Mouse (Mus musculus) MEL (cell line): ENCODE data around the gene Trim65. TPM values are rescaled to one million over a fixed set of nuclear protein-coding genes. Genes with fewer than 3 reads are reported as not detected.

Experiments
- DNase-seq: peaks from one replicate; pipeline ENCODE4 v3.0.0; 2011; ENCODE audit warnings: low read depth, low spot score
- H3K27ac ChIP-seq: 2 replicates; pipeline ENCODE4 v1.5.1; 2012; ENCODE audit warnings: low read depth, mild to moderate bottlenecking, control low read depth, low read length, moderate library complexity; ENCODE audit not compliant: control insufficient read depth
- H3K27me3 ChIP-seq, 2 experiments: fragments of 150-350 bp in 1 of 2; sonication (generic) in 1 of 2; 2 replicates each; pipeline ENCODE4 v1.6.1; 2012; ENCODE audit warnings: low read length in 2 of 2, mild to moderate bottlenecking in 2 of 2, improper control_type of control experiment in 1 of 2, moderate library complexity in 1 of 2; ENCODE audit not compliant: insufficient read depth in 2 of 2, control insufficient read depth in 1 of 2
- H3K36me3 ChIP-seq, 2 experiments: 2 replicates each; pipeline ENCODE4 v1.6.1; 2012 to 2014; ENCODE audit warnings: low read length in 2 of 2, improper control_type of control experiment in 1 of 2, inconsistent platforms in 1 of 2, mild to moderate bottlenecking in 1 of 2; ENCODE audit not compliant: insufficient read depth in 2 of 2, control insufficient read depth in 1 of 2
- H3K4me1 ChIP-seq, 2 experiments: fragments of 150-350 bp in 1 of 2; sonication (generic) in 1 of 2; 2 replicates each; pipeline ENCODE4 v1.6.1; 2012; ENCODE audit warnings: low read length in 2 of 2, improper control_type of control experiment in 1 of 2, mild to moderate bottlenecking in 1 of 2; ENCODE audit not compliant: insufficient read depth in 2 of 2, control insufficient read depth in 1 of 2
- H3K4me3 ChIP-seq, 2 experiments: fragments of 150-350 bp in 1 of 2; sonication (generic) in 1 of 2; 2 replicates each; pipeline ENCODE4 v1.5.1; 2012; ENCODE audit warnings: low read depth in 2 of 2, low read length in 2 of 2, mild to moderate bottlenecking in 2 of 2, moderate library complexity in 2 of 2, control low read depth in 1 of 2, improper control_type of control experiment in 1 of 2; ENCODE audit not compliant: control insufficient read depth in 1 of 2, insufficient read depth in 1 of 2
- H3K79me2 ChIP-seq: 2 replicates; pipeline ENCODE4 v1.6.1; 2012; ENCODE audit warnings: mild to moderate bottlenecking, low read length, moderate library complexity; ENCODE audit not compliant: control insufficient read depth, poor library complexity, insufficient read depth
- H3K9ac ChIP-seq: 2 replicates; pipeline ENCODE4 v1.6.1; 2012; ENCODE audit warnings: low read depth, mild to moderate bottlenecking, control low read depth, low read length, moderate library complexity; ENCODE audit not compliant: control insufficient read depth, poor library complexity, severe bottlenecking
- H3K9me3 ChIP-seq: fragments of 150-350 bp; sonication (generic); replicated peaks from 2 replicates; pipeline ENCODE4 v1.6.1; 2012; ENCODE audit warnings: mild to moderate bottlenecking, low read length, improper control_type of control experiment, moderate library complexity; ENCODE audit not compliant: insufficient read depth
- BHLHE40 ChIP-seq: IDR thresholded peaks from 2 replicates; pipeline ENCODE4 v1.6.1; 2012; ENCODE audit warnings: low read depth, mild to moderate bottlenecking, inconsistent platforms, low read length, improper control_type of control experiment, borderline replicate concordance
- CHD1 ChIP-seq: IDR thresholded peaks from 2 replicates; pipeline ENCODE4 v1.6.1; 2012; ENCODE audit warnings: low read depth, mild to moderate bottlenecking, inconsistent platforms, low read length, improper control_type of control experiment
- CHD2 ChIP-seq: IDR thresholded peaks from 2 replicates; pipeline ENCODE4 v1.6.1; 2011; ENCODE audit warnings: low read length, improper control_type of control experiment
- CTCF ChIP-seq, 3 experiments: IDR thresholded peaks in 2 of 3; conservative IDR thresholded peaks in 1 of 3; 2 replicates each; pipeline ENCODE4 v1.5.1; 2011 to 2012; ENCODE audit warnings: low read length in 3 of 3, low read depth in 2 of 3, mild to moderate bottlenecking in 2 of 3, improper control_type of control experiment in 1 of 3, inconsistent platforms in 1 of 3, mixed read lengths in 1 of 3, moderate library complexity in 1 of 3; ENCODE audit not compliant: control insufficient read depth in 1 of 3, insufficient read depth in 1 of 3, poor library complexity in 1 of 3, severe bottlenecking in 1 of 3
- E2F4 ChIP-seq: IDR thresholded peaks from 2 replicates; pipeline ENCODE4 v1.6.1; 2011; ENCODE audit warnings: low read depth, low read length, improper control_type of control experiment, borderline replicate concordance
- ELF1 ChIP-seq: IDR thresholded peaks from 2 replicates; pipeline ENCODE4 v1.6.1; 2014; ENCODE audit warnings: low read depth, mild to moderate bottlenecking, inconsistent platforms, low read length, improper control_type of control experiment, moderate library complexity
- EP300 ChIP-seq, 2 experiments: IDR thresholded peaks; 2 replicates each; pipeline ENCODE4 v1.6.1; 2011; ENCODE audit warnings: improper control_type of control experiment in 2 of 2, low read length in 2 of 2, low read depth in 1 of 2, mild to moderate bottlenecking in 1 of 2
- ETS1 ChIP-seq: IDR thresholded peaks from 2 replicates; pipeline ENCODE4 v1.6.1; 2012; ENCODE audit warnings: low read depth, mild to moderate bottlenecking, inconsistent platforms, low read length, improper control_type of control experiment, moderate library complexity
- GABPA ChIP-seq: IDR thresholded peaks from 2 replicates; pipeline ENCODE4 v1.6.1; 2012; ENCODE audit warnings: low read depth, mild to moderate bottlenecking, inconsistent platforms, low read length, improper control_type of control experiment, moderate library complexity
- GATA1 ChIP-seq: IDR thresholded peaks from 2 replicates; pipeline ENCODE4 v1.6.1; 2011; ENCODE audit warnings: low read depth, low read length, improper control_type of control experiment
- HCFC1 ChIP-seq: IDR thresholded peaks from 2 replicates; pipeline ENCODE4 v1.6.1; 2012; ENCODE audit warnings: low read depth, mild to moderate bottlenecking, inconsistent platforms, low read length, improper control_type of control experiment, moderate library complexity
- KAT2A ChIP-seq: conservative IDR thresholded peaks from 2 replicates; pipeline ENCODE4 v1.6.1; 2012; ENCODE audit warnings: low read depth, low read length, improper control_type of control experiment, inconsistent platforms
- MAX ChIP-seq: IDR thresholded peaks from 2 replicates; pipeline ENCODE4 v1.6.1; 2011; ENCODE audit warnings: low read length, improper control_type of control experiment
- MAZ ChIP-seq: IDR thresholded peaks from 2 replicates; pipeline ENCODE4 v1.6.1; 2012; ENCODE audit warnings: low read depth, mild to moderate bottlenecking, inconsistent platforms, low read length, improper control_type of control experiment
- MEF2A ChIP-seq: IDR thresholded peaks from 2 replicates; pipeline ENCODE4 v1.6.1; 2014; ENCODE audit warnings: low read depth, mild to moderate bottlenecking, inconsistent platforms, low read length, improper control_type of control experiment; ENCODE audit not compliant: poor library complexity, insufficient replicate concordance, severe bottlenecking; ENCODE audit errors: extremely low read depth
- MXI1 ChIP-seq: IDR thresholded peaks from 2 replicates; pipeline ENCODE4 v1.6.1; 2011; ENCODE audit warnings: mild to moderate bottlenecking, low read depth, low read length, improper control_type of control experiment
- MYB ChIP-seq: IDR thresholded peaks from 2 replicates; pipeline ENCODE4 v1.6.1; 2011; ENCODE audit warnings: mild to moderate bottlenecking, low read depth, low read length, improper control_type of control experiment
- MYC ChIP-seq: IDR thresholded peaks from 2 replicates; pipeline ENCODE4 v1.6.1; 2011; ENCODE audit warnings: low read depth, mild to moderate bottlenecking, low read length, improper control_type of control experiment, moderate library complexity
- NELFE ChIP-seq: IDR thresholded peaks from 2 replicates; pipeline ENCODE4 v1.6.1; 2011; ENCODE audit warnings: low read depth, low read length, improper control_type of control experiment
- NRF1 ChIP-seq: IDR thresholded peaks from 2 replicates; pipeline ENCODE4 v1.6.1; 2014; ENCODE audit warnings: low read depth, mild to moderate bottlenecking, inconsistent platforms, low read length, improper control_type of control experiment, moderate library complexity; ENCODE audit not compliant: poor library complexity, insufficient read depth, severe bottlenecking
- POLR2A ChIP-seq, 2 experiments: IDR thresholded peaks; 2 replicates each; pipeline ENCODE4 v1.6.1; 2011 to 2012; ENCODE audit warnings: low read length in 2 of 2, mild to moderate bottlenecking in 2 of 2, control low read depth in 1 of 2, improper control_type of control experiment in 1 of 2, low read depth in 1 of 2, moderate library complexity in 1 of 2; ENCODE audit not compliant: control insufficient read depth in 1 of 2, insufficient read depth in 1 of 2, poor library complexity in 1 of 2
- POLR2AphosphoS2 ChIP-seq: IDR thresholded peaks from 2 replicates; pipeline ENCODE4 v1.6.1; 2011; ENCODE audit warnings: low read length, improper control_type of control experiment
- POLR2AphosphoS5 ChIP-seq: IDR thresholded peaks from 2 replicates; pipeline ENCODE4 v1.6.1; 2012; ENCODE audit warnings: low read depth, borderline replicate concordance, mild to moderate bottlenecking, inconsistent platforms, low read length, moderate library complexity, mixed read lengths
- RCOR1 ChIP-seq: IDR thresholded peaks from 2 replicates; pipeline ENCODE4 v1.6.1; 2012; ENCODE audit warnings: low read depth, mild to moderate bottlenecking, inconsistent platforms, low read length, improper control_type of control experiment
- SIN3A ChIP-seq: IDR thresholded peaks from 2 replicates; pipeline ENCODE4 v1.6.1; 2012; ENCODE audit warnings: low read length, improper control_type of control experiment, inconsistent platforms
- TAL1 ChIP-seq: IDR thresholded peaks from 2 replicates; pipeline ENCODE4 v1.6.1; 2012; ENCODE audit warnings: mild to moderate bottlenecking, inconsistent platforms, low read length, moderate library complexity, mixed read lengths
- TBP ChIP-seq: IDR thresholded peaks from 2 replicates; pipeline ENCODE4 v1.8.0; 2011; ENCODE audit warnings: low read depth, low read length, improper control_type of control experiment
- TCF12 ChIP-seq: IDR thresholded peaks from 2 replicates; pipeline ENCODE4 v1.6.1; 2014; ENCODE audit warnings: low read depth, mild to moderate bottlenecking, inconsistent platforms, low read length, improper control_type of control experiment, moderate library complexity
- ZKSCAN1 ChIP-seq: IDR thresholded peaks from 2 replicates; pipeline ENCODE4 v1.6.1; 2012; ENCODE audit warnings: low read depth, mild to moderate bottlenecking, inconsistent platforms, low read length, improper control_type of control experiment, moderate library complexity
- ZMIZ1 ChIP-seq: IDR thresholded peaks from 2 replicates; pipeline ENCODE4 v1.6.1; 2012; ENCODE audit warnings: low read depth, mild to moderate bottlenecking, inconsistent platforms, low read length, improper control_type of control experiment, moderate library complexity
- ZNF384 ChIP-seq: IDR thresholded peaks from 2 replicates; pipeline ENCODE4 v1.6.1; 2012; ENCODE audit warnings: low read depth, mild to moderate bottlenecking, inconsistent platforms, low read length, improper control_type of control experiment
- polyA plus RNA-seq, 2 experiments: library from polyadenylated mRNA; stranded (reverse) in 1 of 2; unstranded in 1 of 2; fragments of >175 nt in 1 of 2; fragments of >200 nt in 1 of 2; gene quantifications; 2 replicates each; pipeline versions ENCODE4 v1.2.1 to v1.2.4; 2012; ENCODE audit warnings: low replicate concordance in 2 of 2, low read depth in 1 of 2; ENCODE audit not compliant: insufficient read length in 2 of 2, insufficient read depth in 1 of 2, missing spikeins in 1 of 2
- total RNA-seq: library from RNA; depleted of rRNA; stranded (reverse); fragments of 300-350 nt; gene quantifications from 2 replicates; pipeline ENCODE4 v1.2.3, GENCODE M21; 2012

The Trim65 gene
- total and polyA plus RNA-seq, 3 experiments: 8.8 to 10.7 TPM; not detected in 1

- TF ChIP-seq CHD1: peak; percentile 75
These were observed 53.3 kb downstream of the Trim65 start, which contains the start of gene Unc13d (continued) for GRCm38 (mm10) chr11:116077446-116078204.

GRCm38 (mm10) chr11:116076836-116077235 is 54.1 kb downstream of the Trim65 start:
- peak overlapping the region; percentile 94 for H3K9ac ChIP-seq
- no peaks in the 10 kb centered on the region for H3K9me3 ChIP-seq
- H3K79me2 ChIP-seq: peaks cover 21% of the 10 kb centered on the region
- H3K4me1 ChIP-seq: peaks cover 11 to 21% of the 10 kb centered on the region in 2 experiments
- H3K27me3 ChIP-seq: no peaks in the 10 kb centered on the region
- DNase-seq: peak; percentile 94
- peak overlapping the region; percentile 59 to 78 for H3K4me3 ChIP-seq
- peaks cover 0 to 21% of the 10 kb centered on the region in 2 experiments; a peak in 2 of 4 replicates for H3K36me3 ChIP-seq
- H3K27ac ChIP-seq: peak overlapping the region; percentile 97
- TF ChIP-seq EP300 (IDR thresholded peaks at IDR 0.05; ENCODE audit: low read depth in 1 of 2, low read length in 2 of 2) (peak; percentile 86 to 95), ETS1 (peak; percentile 97), ZNF384 (no peak), BHLHE40 (peak; percentile 55; the same call in 1 of the 2 replicates), CTCF (IDR thresholded peaks at IDR 0.05 in 2 of 3, conservative IDR thresholded peaks at IDR 0.05 in 1 of 3; ENCODE audit: control insufficient read depth in 1 of 3, insufficient read depth in 1 of 3, low read depth in 2 of 3, low read length in 3 of 3, poor library complexity in 1 of 3, severe bottlenecking in 1 of 3) (no peak), SIN3A (peak; percentile 97), TAL1 (peak; percentile 95), CHD1 (0 out of 2 replicates have a peak, but pooled peaks have one; percentile 20), MYB (peak; percentile 57; the same call in 1 of the 2 replicates), MAX (peak; percentile 75), RCOR1 (peak; percentile 74), GABPA (no peak), TCF12 (peak; percentile 98), MXI1 (peak; percentile 62; the same call in 1 of the 2 replicates), E2F4 (no peak), ZKSCAN1 (no peak), HCFC1 (peak; percentile 78), POLR2AphosphoS2 (peak; percentile 94), ELF1 (peak; percentile 82), ZMIZ1 (peak; percentile 84), MEF2A (peak; percentile 57; the same call in 1 of the 2 replicates), CHD2 (peak; percentile 31; the same call in 1 of the 2 replicates), MYC (peak; percentile 75; the same call in 1 of the 2 replicates), MAZ (peak; percentile 98), POLR2A (IDR thresholded peaks at IDR 0.05; ENCODE audit: control insufficient read depth in 1 of 2, insufficient read depth in 1 of 2, low read depth in 1 of 2, low read length in 2 of 2, poor library complexity in 1 of 2) (peak; percentile 77 to 83; a peak in 3 of 4 replicates), NELFE (peak; percentile 87), GATA1 (peak; percentile 92), TBP (peak; percentile 86), NRF1 (no peak), KAT2A (no peak; the same call in 1 of the 2 replicates), POLR2AphosphoS5 (0 out of 2 replicates have a peak, but pooled peaks have one; percentile 39)
